Mouse (Mus musculus) CD4-positive, CD25-positive, alpha-beta regulatory T cell (primary cell): ENCODE results near the gene Rnf144a. TPM values are rescaled to one million over a fixed set of nuclear protein-coding genes. Genes with fewer than 3 reads are reported as not detected.

Experiments
- polyA plus RNA-seq: library from polyadenylated mRNA; unstranded; fragments of 100-300 nt; shearing (Covaris generic); gene quantifications from one replicate; pipeline ENCODE4 v1.2.1, GENCODE M21; 2017

Rnf144a gene
- polyA plus RNA-seq = 18.9 TPM

GRCm38 (mm10) chr12:26415104-26415771, at the start of gene Rnf144a:
Rnf144a (minus strand) TSS chr12:26415254.

GRCm38 (mm10) chr12:26456028-26456698, 41.1 kb upstream of the Rnf144a start, which contains the start of gene Rsad2:
Rsad2 (minus strand) TSS chr12:26456452.

Other genes with a start within 250 kb of the Rnf144a start
- 4.2 TPM for gene Rsad2, start 41.2 kb upstream of the Rnf144a start, polyA plus RNA-seq
- gene Cmpk2, start 54.0 kb upstream of the Rnf144a start, polyA plus RNA-seq = 15.8 TPM